Mouse (Mus musculus) right cerebral cortex, adult 2 months (tissue): ENCODE results near the gene Hip1.

ENCODE experiments used
- DNase-seq, 2 experiments: peaks; one replicate each; pipeline ENCODE4 v3.0.0; 2021 to 2022; ENCODE audit warnings: low spot score in 2 of 2

The Hip1 gene

DNA sequence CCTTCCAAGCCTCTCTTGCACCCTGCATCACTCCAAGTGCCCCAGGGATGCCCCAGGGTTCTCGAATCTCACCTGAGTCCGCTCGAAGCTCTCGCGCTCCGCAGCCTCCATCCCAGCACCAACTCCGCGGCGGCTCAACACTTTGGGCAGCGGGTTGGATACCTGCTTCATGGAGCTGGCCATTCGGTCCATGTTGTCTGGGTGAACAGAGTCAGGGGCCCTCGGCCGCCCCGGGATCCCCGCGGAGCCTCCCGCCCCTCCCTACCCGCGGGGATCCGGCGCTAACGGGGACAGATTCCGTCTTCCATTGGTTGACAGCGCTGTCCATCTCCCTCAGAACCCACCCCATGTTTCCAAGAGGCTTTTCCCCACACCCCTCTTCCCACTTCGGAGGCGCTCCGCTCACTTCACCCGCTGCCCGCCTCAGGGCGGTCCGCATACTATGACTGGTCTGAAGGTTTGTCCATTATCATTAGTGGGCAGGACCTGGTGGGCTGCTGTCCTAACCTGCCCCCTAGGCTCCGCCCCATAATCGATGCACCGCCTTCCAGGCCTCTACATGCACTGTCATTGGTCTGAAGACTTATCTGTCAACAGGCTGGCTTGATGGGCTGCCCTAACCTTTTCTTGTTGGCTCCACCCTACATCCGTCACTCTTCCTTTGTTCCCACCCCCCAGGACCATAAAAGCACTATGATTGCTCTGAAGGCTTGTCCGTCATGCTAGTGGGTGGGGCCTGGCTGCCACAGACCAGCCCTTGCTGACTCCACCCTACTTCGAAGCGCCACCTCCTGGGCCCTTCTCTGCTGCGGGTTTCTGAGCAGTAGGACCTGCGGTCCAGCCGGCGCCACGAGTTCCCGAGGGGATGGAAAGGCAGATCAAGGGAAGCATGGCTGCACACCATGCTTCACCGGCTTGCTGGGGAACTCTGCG, at the start of gene Hip1:
TSS of gene Hip1 (minus strand) at position 256 of the 933 bp plus-strand sequence.
- peak; percentile 100 for DNase-seq

DNA sequence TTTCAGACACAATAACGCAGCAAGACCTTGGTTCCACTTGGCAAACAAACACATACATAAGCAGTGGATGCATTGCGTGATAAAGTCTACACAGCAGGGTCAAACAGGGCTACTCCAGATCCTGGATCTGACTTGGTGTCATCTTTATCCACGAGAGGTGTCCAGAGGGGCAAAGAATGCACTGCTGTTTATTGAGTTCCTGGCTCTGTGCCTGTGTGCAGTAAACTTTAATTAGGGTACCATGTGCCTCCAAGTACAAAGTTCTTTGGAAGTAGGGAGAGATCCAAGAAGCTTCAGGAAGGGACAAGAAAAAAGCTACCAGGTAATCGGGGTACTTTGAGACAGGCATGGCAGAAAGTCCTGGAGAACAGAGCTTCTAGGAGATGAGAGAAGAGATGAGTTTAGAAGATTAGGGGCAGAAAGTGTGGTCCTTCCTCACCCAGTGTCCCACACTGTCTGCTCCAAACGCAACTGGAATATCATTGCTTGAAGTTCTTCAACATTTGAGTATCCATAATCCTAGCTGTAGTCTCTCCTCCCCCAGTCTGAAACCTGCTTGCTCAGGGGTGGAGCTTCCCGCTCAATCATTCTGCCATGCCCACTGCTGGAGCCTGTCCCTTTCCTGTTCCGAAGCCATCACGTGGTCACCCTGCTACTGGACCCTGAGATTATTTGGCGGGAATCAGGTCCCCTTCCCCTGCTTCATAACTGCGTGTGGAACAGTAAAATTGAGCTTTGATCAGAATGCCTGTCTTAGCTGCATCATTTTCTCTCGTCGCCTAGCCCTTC, 45.3 kb upstream of the Hip1 start:
- no peak for DNase-seq

DNA sequence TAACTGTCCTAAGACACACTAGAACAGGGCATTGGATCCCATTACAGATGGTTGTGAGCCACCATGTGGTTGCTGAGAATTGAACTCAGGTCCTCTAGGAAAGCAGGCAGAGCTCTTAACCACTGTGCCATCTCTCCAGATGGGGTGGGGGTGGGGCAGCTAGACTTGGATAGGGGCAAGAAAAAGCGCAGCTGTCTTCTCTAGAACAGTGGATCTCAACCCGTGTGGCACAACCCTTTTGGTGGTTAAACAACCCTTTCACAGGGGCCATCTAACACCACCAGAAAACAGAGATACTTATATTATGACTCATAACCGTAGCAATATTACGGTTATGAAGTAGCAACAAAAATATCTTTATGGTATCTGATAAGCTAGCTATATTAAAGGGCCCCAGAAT, 42.8 kb upstream of the Hip1 start:
- no peak for DNase-seq

DNA sequence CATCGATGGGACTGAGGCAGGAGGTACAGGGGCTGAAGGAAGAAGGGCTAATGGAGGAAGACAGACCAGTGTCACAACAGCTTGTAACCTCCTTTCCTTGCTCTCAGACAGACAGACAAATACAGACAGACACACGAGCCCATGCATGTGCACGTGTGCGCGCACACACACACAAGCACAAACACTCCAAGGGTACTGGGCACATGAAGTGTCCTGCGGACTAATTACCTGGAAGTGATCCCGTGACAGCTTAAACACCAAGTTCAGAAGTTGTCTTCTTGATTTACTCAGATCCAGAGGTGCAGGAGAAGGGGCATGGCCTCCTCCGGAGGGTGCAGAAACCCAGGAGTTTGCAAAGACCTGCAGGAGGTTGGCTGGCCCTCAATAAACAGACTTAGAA, 40.8 kb upstream of the Hip1 start:
- no peak for DNase-seq

DNA sequence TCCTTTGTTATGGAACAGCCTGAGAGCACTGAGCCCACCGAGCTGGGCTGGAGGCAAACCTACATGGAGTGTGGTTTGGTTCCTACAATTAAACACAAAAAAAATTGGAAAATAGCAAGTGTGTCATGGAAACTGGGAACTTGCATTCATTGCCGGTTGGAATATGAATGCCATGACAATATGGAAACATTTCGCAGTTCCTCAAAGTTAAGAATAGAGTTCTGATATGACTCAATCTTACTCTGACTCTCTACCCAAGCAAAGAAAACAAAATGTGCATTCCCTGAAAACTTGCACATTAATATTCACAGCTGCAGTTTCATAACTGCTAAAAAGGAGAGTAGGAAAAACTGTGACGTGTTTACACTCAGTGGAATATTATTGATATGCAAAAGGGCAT, 37.4 kb upstream of the Hip1 start:
- DNase-seq, result no peak

DNA sequence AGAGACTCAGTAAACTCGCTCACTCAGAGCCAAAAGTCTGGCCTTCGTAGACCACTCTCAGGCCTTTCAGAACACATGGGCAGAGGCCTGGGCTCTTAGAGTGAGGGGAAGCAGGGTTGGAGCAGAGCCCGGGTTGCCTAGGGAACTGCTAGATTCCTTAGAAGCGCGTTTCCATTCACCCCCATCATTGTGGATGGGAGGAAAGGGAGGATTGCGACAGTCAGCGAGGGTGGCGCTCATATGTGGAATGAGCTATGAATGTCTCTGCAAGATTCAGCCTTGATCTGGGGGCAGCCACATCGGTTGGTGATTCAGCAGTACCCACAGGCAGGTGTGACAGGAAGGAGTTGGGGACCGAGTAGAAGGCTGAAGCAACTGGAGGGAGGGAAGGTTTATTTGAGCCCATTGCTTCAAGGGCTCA, 34.4 kb upstream of the Hip1 start:
- peak; percentile 52 to 55 for DNase-seq

DNA sequence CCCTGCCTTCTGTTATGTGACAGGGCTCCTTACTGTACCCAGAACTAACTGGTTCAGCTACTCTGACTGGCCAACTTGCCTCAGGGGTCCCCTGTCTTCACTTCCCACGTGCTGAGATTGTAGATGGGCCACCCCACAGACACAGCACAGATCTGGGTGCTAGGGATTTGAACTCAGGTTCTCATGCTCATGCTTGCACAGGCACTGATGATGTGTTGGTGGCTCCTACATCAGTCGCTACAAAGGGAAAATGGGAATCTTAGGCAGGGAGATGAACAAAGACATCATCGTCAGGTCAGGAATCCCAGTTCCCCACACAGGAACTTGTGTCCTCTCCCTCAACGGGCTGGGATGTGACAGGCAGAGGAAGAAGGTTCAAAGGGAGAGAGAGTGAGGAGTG, 31.1 kb upstream of the Hip1 start:
- no peak for DNase-seq

DNA sequence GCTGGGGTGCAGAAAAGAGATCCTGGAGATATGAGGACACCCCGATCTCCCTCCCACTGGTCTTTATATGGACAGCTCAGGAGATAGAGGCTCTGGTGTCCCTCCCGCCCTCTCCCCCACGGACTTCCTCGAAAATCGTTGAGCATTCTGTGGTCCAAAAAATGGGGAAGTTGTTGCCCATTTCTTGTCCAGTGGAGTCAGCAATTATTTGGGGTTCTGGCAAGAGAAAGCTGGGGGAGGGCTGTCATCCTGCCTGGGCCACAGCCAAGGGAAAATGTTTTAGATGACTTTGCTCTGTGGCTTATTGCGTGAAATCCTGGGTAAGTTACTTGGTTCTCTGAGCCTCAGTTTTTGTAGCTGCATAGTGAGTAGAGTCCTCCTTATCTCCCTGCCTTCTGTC, 28.1 kb upstream of the Hip1 start, which contains the start of gene Ccl24:
TSS of gene Ccl24 (minus strand) at position 44 of the 400 bp plus-strand sequence.
- no peak for DNase-seq

DNA sequence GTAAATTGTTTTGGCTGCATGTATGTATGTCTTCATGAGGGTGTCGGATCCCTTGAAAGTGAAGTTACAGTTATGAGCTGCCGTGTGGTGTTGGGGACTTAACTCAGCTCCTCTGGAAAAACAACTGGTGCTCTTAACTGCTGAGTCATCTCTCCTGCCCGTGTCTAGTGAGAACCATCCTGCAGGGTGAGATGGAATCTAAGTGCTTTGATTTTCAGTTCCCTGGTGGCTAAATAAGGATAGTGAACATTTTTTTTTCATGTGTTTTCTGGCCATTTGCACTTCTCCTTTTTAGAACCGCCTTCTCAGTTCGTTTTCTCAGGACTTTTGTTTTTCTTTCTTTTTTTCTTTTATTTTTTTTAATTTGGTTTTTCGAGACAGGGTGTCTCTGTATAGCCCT, 23.8 kb upstream of the Hip1 start:
- DNase-seq, result peak in 1 of 2 experiments; percentile 23

DNA sequence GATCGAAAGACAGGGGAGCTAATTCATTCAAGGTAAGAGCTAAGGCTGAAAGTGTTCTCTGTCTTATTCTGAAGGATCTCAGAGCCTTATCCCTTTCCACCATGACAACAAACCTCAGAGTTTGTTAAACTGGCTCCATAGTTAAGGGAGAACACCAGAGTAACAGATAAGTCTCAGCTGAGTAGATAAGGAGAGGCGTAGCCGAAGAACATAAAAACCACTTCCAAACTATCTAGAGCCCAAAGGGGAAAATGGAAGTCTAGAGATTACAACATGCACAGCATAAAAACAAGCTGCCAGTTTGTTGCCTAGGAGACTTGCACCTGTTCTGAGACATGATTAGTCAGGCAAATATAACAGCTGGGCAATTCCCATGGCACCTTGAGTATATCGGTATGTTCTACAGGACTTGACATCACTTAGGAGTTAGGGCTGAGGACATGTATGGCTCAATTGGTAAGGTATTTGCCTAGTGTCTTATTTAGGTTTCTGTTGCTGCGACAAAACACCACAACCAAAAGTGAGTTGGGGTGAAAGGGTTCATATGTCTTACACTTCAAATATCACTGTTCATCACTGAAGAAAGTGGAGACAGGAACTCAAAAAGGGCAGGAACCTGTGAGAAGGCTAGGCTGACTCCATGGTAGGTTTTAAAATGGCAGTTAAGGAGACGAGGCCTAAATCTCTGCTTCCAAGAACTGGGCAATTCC, 22.8 kb upstream of the Hip1 start:
- DNase-seq, result no peak

DNA sequence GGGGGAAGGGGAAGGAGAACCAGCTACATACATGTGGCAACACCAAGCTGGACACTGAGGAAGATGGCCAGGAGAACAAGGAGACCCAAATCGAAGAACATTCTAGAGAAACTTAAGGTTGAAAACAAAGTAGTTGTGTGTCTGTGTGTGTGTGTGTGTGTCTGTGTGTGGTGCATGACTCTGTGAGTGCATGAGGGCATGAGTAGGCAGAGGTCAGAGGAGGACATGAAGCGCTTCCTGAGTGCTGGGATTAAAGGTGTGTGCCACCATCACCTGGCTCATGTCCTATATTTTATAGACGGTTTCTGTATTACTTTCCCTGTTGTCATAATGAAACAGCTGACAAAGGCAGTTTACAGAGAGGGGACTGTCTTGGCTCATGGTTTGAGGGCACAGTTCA, 18.5 kb upstream of the Hip1 start, which contains the start of gene Ccl26:
TSS of gene Ccl26 (minus strand) at position 101 of the 400 bp plus-strand sequence.
- no peak for DNase-seq

DNA sequence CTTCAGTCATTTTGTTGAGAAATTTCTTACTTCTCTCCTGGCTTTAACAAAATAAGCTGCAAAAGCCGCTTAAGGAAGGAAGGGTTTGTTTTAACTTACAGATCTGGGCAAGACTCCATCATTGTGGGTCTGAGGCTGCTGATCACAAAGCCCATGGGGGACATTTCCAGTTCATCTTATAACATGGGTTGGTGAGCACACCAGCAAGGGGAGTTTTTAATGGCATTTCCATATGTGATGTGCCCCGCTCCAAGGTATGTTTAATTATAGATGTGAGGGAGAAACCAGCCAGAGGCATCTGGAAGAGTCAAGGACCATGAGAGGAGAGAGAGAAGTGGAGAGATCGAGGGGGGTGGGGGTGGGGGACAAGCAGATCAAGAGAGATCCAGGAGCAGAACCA, 12.8 kb upstream of the Hip1 start:
- DNase-seq, result no peak

DNA sequence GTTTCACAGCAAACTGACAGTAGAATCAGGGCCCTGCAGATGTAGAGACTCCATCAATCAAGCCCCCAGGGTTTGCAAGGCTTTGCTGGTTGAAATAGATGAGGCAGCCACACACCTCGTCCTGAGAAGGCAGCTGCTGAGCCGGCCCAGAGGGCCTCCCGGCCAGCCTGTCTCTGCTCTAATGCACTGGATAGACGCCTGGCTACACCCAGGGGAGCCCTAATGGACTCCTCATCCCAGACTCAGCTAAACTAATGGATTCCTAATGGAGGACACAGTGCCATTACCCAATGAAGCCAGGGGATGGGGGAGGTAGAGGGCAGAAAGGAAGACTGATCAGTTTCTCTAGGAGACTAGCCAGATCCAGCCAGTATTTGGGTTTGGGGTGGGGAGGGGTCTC, 12.1 kb upstream of the Hip1 start:
- DNase-seq, result no peak

DNA sequence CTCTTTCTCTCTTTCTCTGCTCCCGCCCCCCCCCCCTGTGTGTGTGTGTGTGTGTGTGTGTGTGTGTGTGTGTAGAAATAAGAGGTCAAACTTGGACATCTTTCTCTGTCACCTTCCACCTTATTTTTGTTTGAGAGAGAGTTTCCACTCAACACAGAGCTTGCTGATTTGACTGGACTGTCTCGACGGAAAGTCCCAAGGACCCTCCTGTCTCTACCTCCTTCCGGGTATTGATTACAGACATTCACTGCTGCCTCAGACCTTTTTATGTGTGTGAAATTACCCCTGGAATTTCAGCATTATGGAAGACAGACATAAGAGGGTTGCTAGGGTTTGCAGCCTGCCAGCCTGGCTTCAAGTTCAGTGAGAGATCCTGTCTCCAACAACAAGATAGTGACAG, 11.3 kb upstream of the Hip1 start:
- DNase-seq, result no peak

DNA sequence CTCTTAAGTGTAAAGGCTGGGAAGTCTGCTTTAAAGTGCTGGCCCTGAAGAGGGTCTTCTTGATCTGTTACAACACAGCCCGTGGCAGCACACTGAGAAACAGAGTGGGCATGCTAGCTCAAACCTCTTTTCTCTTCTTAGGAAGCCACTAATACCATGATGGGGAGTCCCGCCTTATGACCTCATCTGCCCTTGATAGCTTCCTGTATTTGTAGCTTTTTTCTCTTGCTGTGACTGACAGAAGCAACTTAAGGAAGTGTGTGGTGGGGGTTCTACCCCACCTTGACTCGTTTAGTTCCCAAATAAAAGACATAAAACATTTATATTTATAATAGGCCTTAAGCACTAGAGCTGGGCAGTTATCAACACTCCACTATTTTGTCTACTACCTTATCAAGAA, 6.7 kb upstream of the Hip1 start:
- no peak for DNase-seq

DNA sequence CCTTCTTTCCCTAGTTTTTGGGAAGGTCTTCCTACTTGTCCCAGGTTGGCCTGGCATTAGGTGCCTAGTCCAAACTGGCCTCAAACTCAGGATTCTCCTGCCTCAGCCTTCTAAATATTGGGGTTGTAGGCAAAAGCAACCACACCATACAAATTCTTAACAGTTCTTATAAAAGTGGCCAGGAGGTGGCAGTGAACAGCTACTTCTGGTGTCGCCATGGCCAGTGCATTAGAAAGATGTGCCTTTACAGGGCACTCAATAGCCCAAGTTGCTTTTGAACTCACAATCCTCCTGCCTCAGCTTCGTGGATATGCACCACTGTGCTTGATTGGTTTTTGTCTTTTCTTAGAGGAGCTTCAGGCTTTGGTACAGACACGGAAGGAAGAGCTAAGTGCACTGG, 6.0 kb upstream of the Hip1 start:
- peak; percentile 34 to 50 for DNase-seq

DNA sequence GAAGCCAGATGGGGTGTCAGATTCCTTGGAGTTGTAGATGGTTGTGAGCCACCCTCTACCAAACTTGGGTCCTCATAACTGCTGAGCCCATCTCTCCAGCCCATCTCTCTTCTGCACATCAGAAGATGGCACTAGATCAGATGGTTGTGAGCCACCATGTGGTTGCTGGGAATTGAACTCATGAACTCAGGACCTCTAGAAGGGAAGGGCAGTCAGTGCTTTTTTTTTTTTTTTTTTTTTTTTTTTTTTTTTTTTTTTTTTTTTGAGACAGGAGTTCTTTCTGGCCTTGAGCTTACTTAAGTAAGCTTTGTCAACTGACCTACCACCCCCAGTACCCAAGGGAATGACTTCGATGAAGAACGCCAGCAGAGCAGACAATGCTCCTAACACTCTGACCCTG, 3.1 kb upstream of the Hip1 start:
- no peak for DNase-seq

DNA sequence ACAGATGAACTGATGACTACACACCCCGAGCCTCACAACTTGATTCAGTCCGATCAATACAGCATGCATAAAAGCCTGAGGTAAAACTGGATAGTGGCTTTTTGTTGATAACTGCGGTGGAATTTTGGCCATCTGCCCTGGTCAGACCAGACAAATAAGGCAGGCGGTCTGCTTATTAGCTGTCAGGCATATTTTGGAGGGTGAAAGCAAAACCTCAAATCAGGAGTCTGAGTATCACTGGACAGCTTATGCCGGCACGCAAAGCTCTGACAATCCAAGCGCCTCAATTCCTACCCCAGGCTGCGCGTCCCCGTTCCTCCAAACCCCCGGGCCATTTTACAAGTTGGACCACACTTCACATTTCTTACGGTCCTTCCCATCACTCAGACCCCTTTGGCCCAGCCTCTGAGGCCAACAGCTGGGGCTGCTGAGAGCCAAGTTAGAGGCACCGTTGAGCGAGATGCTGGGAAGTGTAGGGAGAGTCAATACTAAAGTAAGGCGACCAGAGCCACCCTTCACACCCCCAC, 825 bp downstream of the Hip1 start:
- DNase-seq, result peak; percentile 13 to 33

DNA sequence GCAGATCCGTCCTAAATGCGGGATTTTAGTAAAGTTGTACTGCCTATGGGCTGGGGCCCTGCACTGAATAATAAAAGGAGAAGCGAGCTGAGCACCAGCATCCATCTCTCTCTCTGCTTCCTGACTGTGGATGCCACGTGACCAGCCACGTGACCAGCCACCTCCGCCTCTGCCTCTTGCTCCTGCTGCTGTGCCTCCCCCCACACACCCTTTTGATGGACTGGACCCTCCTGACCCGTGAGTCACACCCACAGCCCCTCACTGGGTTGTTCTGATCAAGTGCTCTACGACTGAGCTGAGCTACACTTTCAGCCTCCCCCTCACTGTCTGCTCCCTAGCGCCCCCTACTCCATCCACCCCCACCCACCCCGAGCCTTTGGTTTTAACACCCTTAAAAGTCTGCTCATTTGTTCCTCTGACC, 7.1 kb downstream of the Hip1 start:
- DNase-seq, result no peak

DNA sequence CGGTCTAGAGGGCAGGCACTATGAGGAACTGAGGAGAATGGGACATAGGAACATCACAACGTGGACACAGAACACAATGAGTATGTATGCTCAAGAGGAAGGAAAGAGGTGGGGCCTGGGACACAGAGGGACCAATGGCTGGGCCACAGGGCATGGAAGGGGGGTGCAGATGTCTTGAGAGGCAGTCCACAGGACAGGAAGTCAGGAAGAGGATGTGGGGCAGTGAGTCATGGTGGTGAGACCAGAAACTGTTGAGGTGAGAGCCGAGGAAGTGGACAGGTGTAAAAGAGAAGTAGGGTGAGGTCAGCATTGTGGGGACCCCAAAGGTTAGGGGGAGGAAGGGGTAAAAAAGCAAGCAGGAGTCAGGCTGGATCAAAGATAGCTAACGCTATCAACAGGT, 7.6 kb downstream of the Hip1 start:
- DNase-seq, result no peak

DNA sequence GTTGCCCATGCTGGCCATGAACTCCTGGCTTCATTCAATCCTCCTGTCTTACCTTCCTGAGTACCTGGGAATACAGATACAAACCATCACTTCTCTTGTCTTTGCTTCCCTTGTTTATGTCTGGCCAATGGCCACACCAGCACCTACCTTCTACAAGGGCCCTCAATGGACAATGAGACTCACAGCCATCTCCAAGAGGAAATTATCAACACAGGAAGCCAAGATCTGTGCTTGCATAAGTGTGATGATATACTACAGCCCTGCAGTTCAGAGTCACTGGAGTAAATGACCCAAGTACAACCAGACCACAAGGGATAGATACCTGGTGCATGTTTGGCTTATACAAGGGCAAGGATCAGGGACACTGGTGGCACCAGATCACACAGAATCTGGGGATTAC, 9.1 kb downstream of the Hip1 start:
- DNase-seq, result no peak

DNA sequence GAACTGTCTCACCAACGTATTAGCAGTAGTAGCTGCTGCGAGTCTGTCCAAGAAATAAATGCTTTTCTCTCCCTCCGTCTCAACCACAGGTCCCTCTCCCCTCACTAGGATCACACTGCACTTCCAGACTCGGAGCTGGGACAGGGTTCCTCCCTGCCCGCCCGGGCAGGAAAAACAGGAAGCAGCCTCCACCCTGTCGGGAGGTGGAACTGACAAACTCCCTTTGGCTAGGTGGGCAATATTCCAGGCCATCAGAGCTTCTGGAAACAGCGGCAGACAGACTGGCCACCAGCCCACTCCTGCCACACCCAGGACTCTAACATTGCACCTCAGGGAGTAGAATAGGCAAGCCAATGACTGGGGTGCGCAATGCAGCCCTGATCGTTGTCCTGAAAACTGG, 11.5 kb downstream of the Hip1 start:
- DNase-seq, result no peak
